Mouse (Mus musculus): ENCODE data around the gene Tmem207.

- no peak for TF ChIP-seq CTCF (IDR thresholded peaks at IDR 0.05; ENCODE audit: control insufficient read depth, insufficient read depth, low read length)
- TF ChIP-seq POLR2A (IDR thresholded peaks at IDR 0.05; ENCODE audit: borderline replicate concordance, control insufficient read depth, low read depth, low read length) = no peak
Observed at GRCm38 (mm10) chr16:26562771-26563170, 36.2 kb upstream of the Tmem207 start.
